Mouse (Mus musculus): ENCODE measurements around the gene Ubl7. TPM values are rescaled to one million over a fixed set of nuclear protein-coding genes. Genes with fewer than 3 reads are reported as not detected.

Ubl7 gene
- total RNA-seq (2012; rRNA removed), result 16.4 and 21.2 TPM in 2 replicates

DNA sequence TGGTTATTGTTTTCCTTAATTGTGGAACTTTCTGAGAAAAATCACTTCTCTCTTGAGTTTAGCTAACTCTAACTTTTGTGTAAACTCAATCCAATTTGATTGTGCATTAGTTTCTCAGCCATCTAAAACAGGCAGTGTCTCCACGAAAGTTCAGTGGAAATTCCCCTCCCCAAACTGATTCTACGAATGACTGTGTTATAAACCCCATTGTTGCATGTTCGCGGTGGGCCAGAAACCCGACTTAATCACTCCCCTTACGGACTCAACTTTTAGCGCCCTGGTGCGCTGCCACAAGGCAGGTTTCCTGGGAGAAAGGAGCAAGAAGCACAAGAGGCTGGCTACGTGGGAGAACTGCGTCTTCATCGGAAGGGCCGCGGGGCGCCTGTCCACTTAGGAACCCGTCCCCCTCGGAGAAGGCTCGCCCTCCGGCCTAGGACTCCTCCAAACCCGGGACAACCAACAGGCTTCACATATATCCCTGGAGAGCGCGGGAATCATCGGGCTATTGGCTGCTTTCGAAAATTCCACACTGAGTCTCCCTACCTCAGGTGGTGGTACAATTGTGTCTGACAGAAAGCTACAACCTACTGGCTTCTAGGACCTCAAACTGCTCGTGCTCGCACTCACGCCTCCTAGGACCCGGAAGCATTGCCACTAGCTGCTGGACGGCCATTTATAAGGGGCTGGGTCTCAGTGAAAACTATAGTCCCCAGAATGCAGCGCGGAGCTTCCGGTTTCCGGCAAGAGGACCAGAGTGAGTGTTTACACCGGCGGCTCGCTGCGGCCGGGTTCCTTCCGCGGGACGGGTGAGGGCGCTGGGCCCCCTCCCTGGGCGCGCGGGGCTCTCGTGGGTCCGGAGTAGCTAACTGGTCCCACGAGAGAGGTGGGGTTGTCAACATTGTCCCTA is at the start of gene Ubl7:
Ubl7 (plus strand) TSS at position 726 of the 907 bp plus-strand sequence.
- H3K4me1 ChIP-seq (ENCODE audit: control insufficient read depth in 2 of 2, insufficient read depth in 2 of 2, low read length in 2 of 2, poor library complexity in 1 of 2), result no peaks in the 10 kb centered on the region; a peak in 1 of 4 replicates
- in situ Hi-C loops (cut with MboI; ENCODE audit: low sequenced_read_pairs in 2 of 2, unreplicated experiment in 2 of 2), result no loop called here
- peaks cover 2% of the 10 kb centered on the region; the same call in 1 of the 2 replicates for H3K36me3 ChIP-seq (ENCODE audit: control insufficient read depth, insufficient read depth, low read length, poor library complexity, severe bottlenecking)
- H3K4me3 ChIP-seq (ENCODE audit: insufficient read depth in 1 of 2, low read depth in 1 of 2, low read length in 2 of 2, poor library complexity in 1 of 2, severe bottlenecking in 1 of 2), result peak within 1 kb of the TSS; percentile 86 to 99
- H3K27ac ChIP-seq (ENCODE audit: insufficient read depth, low read depth, low read length, poor library complexity, severe bottlenecking), result peak within 1 kb of the TSS; percentile 56
- H3K9ac ChIP-seq (ENCODE audit: insufficient read depth, low read depth, low read length, poor library complexity, severe bottlenecking), result peak within 1 kb of the TSS; percentile 89
- TF ChIP-seq MAFK (IDR thresholded peaks at IDR 0.05; ENCODE audit: insufficient read depth, low read depth, low read length) (no peak), ZNF384 (IDR thresholded peaks at IDR 0.05; ENCODE audit: low read depth, low read length) (no peak), CHD2 (IDR thresholded peaks at IDR 0.05; ENCODE audit: low read depth, low read length) (no peak), ZC3H11A (IDR thresholded peaks at IDR 0.05; ENCODE audit: borderline replicate concordance, low read depth, low read length) (no peak), HCFC1 (IDR thresholded peaks at IDR 0.05; ENCODE audit: borderline replicate concordance, insufficient read depth, low read length) (peak; percentile 89)
- H3K9me3 ChIP-seq (ENCODE audit: control insufficient read depth, insufficient read depth, low read depth, low read length), result no peaks in the 10 kb centered on the region
- peak; percentile 79 for DNase-seq (ENCODE audit: low read depth, low spot score)

DNA sequence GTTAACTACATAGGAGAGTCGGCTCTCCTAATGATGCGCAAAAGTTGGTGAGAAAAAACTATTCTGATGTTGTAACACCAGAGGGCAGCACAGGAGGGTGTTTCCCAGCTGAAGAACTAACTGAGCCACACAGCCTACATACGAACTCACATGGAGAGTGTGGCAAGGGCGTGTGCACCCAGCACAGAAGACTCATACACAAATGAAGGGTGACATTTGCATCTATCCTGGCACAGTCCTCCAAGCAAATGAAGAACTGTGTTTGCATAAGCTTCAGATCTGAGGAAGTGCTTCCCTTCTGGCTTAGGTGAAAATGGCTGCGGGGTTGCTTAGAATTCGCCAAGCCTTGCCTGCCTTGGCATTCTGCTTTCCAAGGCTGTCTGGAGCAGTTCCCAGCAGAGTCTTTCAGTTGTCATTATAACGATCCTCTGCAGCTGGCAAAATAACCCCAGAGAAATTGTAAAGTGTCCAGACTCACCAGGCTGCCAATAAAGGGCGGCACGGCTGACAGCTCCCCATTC is 48.8 kb upstream of the Ubl7 start:
- in situ Hi-C loops (cut with MboI; ENCODE audit: low sequenced_read_pairs in 2 of 2, unreplicated experiment in 2 of 2), result loop anchor here (10.0 to 25.0 kb wide), 2 partner anchors 133 to 350 kb away; partner anchors contain the start of genes Islr (in 1 of the 2) and Islr2 (in 1 of the 2)
- H3K4me1 ChIP-seq (ENCODE audit: control insufficient read depth in 2 of 2, insufficient read depth in 2 of 2, low read length in 2 of 2, poor library complexity in 1 of 2), result no peaks in the 10 kb centered on the region
- no peak overlapping the region for H3K4me3 ChIP-seq (ENCODE audit: insufficient read depth in 1 of 2, low read depth in 1 of 2, low read length in 2 of 2, poor library complexity in 1 of 2, severe bottlenecking in 1 of 2)
- TF ChIP-seq ZNF384 (IDR thresholded peaks at IDR 0.05; ENCODE audit: low read depth, low read length) (no peak), ZC3H11A (IDR thresholded peaks at IDR 0.05; ENCODE audit: borderline replicate concordance, low read depth, low read length) (peak; percentile 80)
- peak; percentile 40 for DNase-seq (ENCODE audit: low read depth, low spot score)
- H3K36me3 ChIP-seq (ENCODE audit: control insufficient read depth, insufficient read depth, low read length, poor library complexity, severe bottlenecking), result no peaks in the 10 kb centered on the region
- no peak overlapping the region for H3K27ac ChIP-seq (ENCODE audit: insufficient read depth, low read depth, low read length, poor library complexity, severe bottlenecking)
- no peak overlapping the region for H3K9ac ChIP-seq (ENCODE audit: insufficient read depth, low read depth, low read length, poor library complexity, severe bottlenecking)
- H3K9me3 ChIP-seq (ENCODE audit: control insufficient read depth, insufficient read depth, low read depth, low read length), result no peaks in the 10 kb centered on the region

DNA sequence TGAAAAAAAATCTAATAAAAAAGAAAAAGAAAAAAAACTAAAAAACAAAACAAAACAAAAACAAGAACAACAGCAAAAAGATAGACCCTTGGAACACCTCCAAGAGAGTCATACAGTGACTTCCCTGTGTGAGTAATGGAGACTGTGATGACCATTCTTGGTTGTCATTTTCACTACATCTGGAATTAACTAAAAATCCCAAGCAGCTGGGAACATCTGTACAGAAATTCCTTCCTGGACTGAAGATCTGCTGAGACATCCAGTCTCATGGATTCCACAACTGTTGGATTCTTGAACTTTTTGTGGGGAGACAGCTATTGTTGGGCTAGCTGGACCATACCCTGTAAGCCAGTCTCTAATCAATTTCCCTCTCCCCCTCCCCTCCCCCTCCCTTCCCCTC is 46.4 kb upstream of the Ubl7 start:
- DNase-seq (ENCODE audit: low read depth, low spot score), result no peak
- TF ChIP-seq ZC3H11A (IDR thresholded peaks at IDR 0.05; ENCODE audit: borderline replicate concordance, low read depth, low read length) (no peak), CHD2 (IDR thresholded peaks at IDR 0.05; ENCODE audit: low read depth, low read length) (no peak), HCFC1 (IDR thresholded peaks at IDR 0.05; ENCODE audit: borderline replicate concordance, insufficient read depth, low read length) (no peak), ZNF384 (IDR thresholded peaks at IDR 0.05; ENCODE audit: low read depth, low read length) (no peak), MAFK (IDR thresholded peaks at IDR 0.05; ENCODE audit: insufficient read depth, low read depth, low read length) (no peak)
- H3K4me3 ChIP-seq (ENCODE audit: insufficient read depth in 1 of 2, low read depth in 1 of 2, low read length in 2 of 2, poor library complexity in 1 of 2, severe bottlenecking in 1 of 2), result no peak overlapping the region
- H3K9me3 ChIP-seq (ENCODE audit: control insufficient read depth, insufficient read depth, low read depth, low read length), result no peaks in the 10 kb centered on the region
- no peak overlapping the region for H3K9ac ChIP-seq (ENCODE audit: insufficient read depth, low read depth, low read length, poor library complexity, severe bottlenecking)
- H3K27ac ChIP-seq (ENCODE audit: insufficient read depth, low read depth, low read length, poor library complexity, severe bottlenecking), result no peak overlapping the region
- H3K4me1 ChIP-seq (ENCODE audit: control insufficient read depth in 2 of 2, insufficient read depth in 2 of 2, low read length in 2 of 2, poor library complexity in 1 of 2), result no peaks in the 10 kb centered on the region
- H3K36me3 ChIP-seq (ENCODE audit: control insufficient read depth, insufficient read depth, low read length, poor library complexity, severe bottlenecking), result no peaks in the 10 kb centered on the region
- in situ Hi-C loops (cut with MboI; ENCODE audit: low sequenced_read_pairs in 2 of 2, unreplicated experiment in 2 of 2), result loop anchor here (10.0 to 25.0 kb wide), 2 partner anchors 130 to 348 kb away; partner anchors contain the start of genes Islr (in 1 of the 2) and Islr2 (in 1 of the 2)

DNA sequence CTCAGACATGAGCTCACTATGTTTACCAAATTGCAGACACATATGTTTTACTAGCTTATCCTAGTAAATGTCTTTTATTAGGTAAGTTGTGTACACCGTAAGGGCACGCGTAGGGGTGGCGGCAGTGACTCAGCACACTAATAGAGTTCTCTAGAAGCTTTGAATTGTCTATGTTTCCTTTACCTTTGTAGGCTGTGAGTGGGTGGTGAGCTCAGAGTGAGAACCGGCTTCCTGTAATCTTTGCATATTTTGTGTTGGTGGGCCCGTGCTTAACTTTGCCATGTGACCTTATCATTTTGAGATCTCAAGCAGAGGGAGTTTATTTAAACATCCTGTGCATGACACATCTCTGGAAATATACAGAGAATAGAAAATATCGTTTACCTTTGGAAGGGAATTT is 44.2 kb upstream of the Ubl7 start:
- TF ChIP-seq CHD2 (IDR thresholded peaks at IDR 0.05; ENCODE audit: low read depth, low read length) (no peak), ZC3H11A (IDR thresholded peaks at IDR 0.05; ENCODE audit: borderline replicate concordance, low read depth, low read length) (no peak), HCFC1 (IDR thresholded peaks at IDR 0.05; ENCODE audit: borderline replicate concordance, insufficient read depth, low read length) (no peak), ZNF384 (IDR thresholded peaks at IDR 0.05; ENCODE audit: low read depth, low read length) (no peak), MAFK (IDR thresholded peaks at IDR 0.05; ENCODE audit: insufficient read depth, low read depth, low read length) (no peak)
- no peak for DNase-seq (ENCODE audit: low read depth, low spot score)
- in situ Hi-C loops (cut with MboI; ENCODE audit: low sequenced_read_pairs in 2 of 2, unreplicated experiment in 2 of 2), result loop anchor here (10.0 to 25.0 kb wide), 2 partner anchors 128 to 346 kb away; partner anchors contain the start of genes Islr (in 1 of the 2) and Islr2 (in 1 of the 2)
- Histone ChIP-seq H3K4me3 (ENCODE audit: insufficient read depth in 1 of 2, low read depth in 1 of 2, low read length in 2 of 2, poor library complexity in 1 of 2, severe bottlenecking in 1 of 2) (no peak overlapping the region), H3K9ac (ENCODE audit: insufficient read depth, low read depth, low read length, poor library complexity, severe bottlenecking) (no peak overlapping the region), H3K27ac (ENCODE audit: insufficient read depth, low read depth, low read length, poor library complexity, severe bottlenecking) (no peak overlapping the region), H3K9me3 (ENCODE audit: control insufficient read depth, insufficient read depth, low read depth, low read length) (no peaks in the 10 kb centered on the region), H3K4me1 (ENCODE audit: control insufficient read depth in 2 of 2, insufficient read depth in 2 of 2, low read length in 2 of 2, poor library complexity in 1 of 2) (no peaks in the 10 kb centered on the region), H3K36me3 (ENCODE audit: control insufficient read depth, insufficient read depth, low read length, poor library complexity, severe bottlenecking) (no peaks in the 10 kb centered on the region)
